Mouse (Mus musculus) lung, postnatal 10 days (tissue): ENCODE measurements around the gene Gm20929.
"Not testable (repeated sequence)": the region's sequence is repeated elsewhere in the genome, so short reads cannot be mapped to it uniquely, and the experiment has no call there.

ENCODE experiments used
- DNase-seq: peaks from one replicate; pipeline ENCODE4 v3.0.0; 2021

Gene Gm20929

GRCm38 (mm10) chrY:53843649-53844048, at the start of gene Gm20929:
Gene Gm20929, plus strand, starts transcription at chrY:53843949.
- not testable (repeated sequence) for DNase-seq
